Mouse (Mus musculus) ES-CJ7 (cell line): Measurements from ENCODE around the gene Asb2.
A peak's percentile ranks its signal among the peaks of the same experiment; 100 is the strongest.

Experiments used
- DNase-seq: peaks from one replicate; pipeline ENCODE4 v3.0.0; 2011; ENCODE audit warnings: low read depth, low spot score

Gene Asb2

GRCm38 (mm10) chr12:103315831-103316545 is 39.8 kb downstream of the Asb2 start:
- no peak for DNase-seq

GRCm38 (mm10) chr12:103314640-103315361 is 41.0 kb downstream of the Asb2 start:
- peak; percentile 25 for DNase-seq

GRCm38 (mm10) chr12:103313871-103314639 is 41.7 kb downstream of the Asb2 start:
- DNase-seq, result no peak

GRCm38 (mm10) chr12:103313274-103313673 is 42.5 kb downstream of the Asb2 start:
- no peak for DNase-seq

GRCm38 (mm10) chr12:103311921-103312320 is 43.9 kb downstream of the Asb2 start:
- DNase-seq, result no peak

- DNase-seq, result no peak
Measured at GRCm38 (mm10) chr12:103310744-103311267, 45.0 kb downstream of the Asb2 start, which contains the start of gene Fam181a. Gene Fam181a, plus strand, starts transcription at chr12:103310975.

- DNase-seq, result peak; percentile 44
Measured at GRCm38 (mm10) chr12:103306720-103307119, 49.1 kb downstream of the Asb2 start.

- DNase-seq, result no peak
Measured at GRCm38 (mm10) chr12:103306224-103306623, 49.6 kb downstream of the Asb2 start.

GRCm38 (mm10) chr12:103302960-103303359 is 52.8 kb downstream of the Asb2 start:
- no peak for DNase-seq

GRCm38 (mm10) chr12:103301645-103302044 is 54.2 kb downstream of the Asb2 start:
- peak; percentile 50 for DNase-seq

GRCm38 (mm10) chr12:103300493-103300892 is 55.3 kb downstream of the Asb2 start:
- DNase-seq, result no peak

- no peak for DNase-seq
Measured at GRCm38 (mm10) chr12:103296292-103296691, 59.5 kb downstream of the Asb2 start.

- DNase-seq, result no peak
Measured at GRCm38 (mm10) chr12:103292366-103292765, 63.4 kb downstream of the Asb2 start.

GRCm38 (mm10) chr12:103287276-103287675 is 68.5 kb downstream of the Asb2 start:
- DNase-seq, result no peak

- DNase-seq, result no peak
Measured at GRCm38 (mm10) chr12:103283411-103283810, 72.4 kb downstream of the Asb2 start.

- DNase-seq, result no peak
Measured at GRCm38 (mm10) chr12:103282936-103283335, 72.9 kb downstream of the Asb2 start.

GRCm38 (mm10) chr12:103281912-103282311 is 73.9 kb downstream of the Asb2 start:
- no peak for DNase-seq

GRCm38 (mm10) chr12:103281491-103281890 is 74.3 kb downstream of the Asb2 start:
- no peak for DNase-seq

GRCm38 (mm10) chr12:103276422-103276821 is 79.4 kb downstream of the Asb2 start:
- no peak for DNase-seq

GRCm38 (mm10) chr12:103273732-103274131 is 82.1 kb downstream of the Asb2 start:
- DNase-seq, result no peak

GRCm38 (mm10) chr12:103273051-103273450 is 82.8 kb downstream of the Asb2 start:
- DNase-seq, result no peak

GRCm38 (mm10) chr12:103272176-103272575 is 83.6 kb downstream of the Asb2 start:
- DNase-seq, result no peak
